Mouse (Mus musculus) small intestine, adult 2 months (tissue): ENCODE results near the gene Pnma1. TPM values are rescaled to one million over a fixed set of nuclear protein-coding genes. Genes with fewer than 3 reads are reported as not detected.

ENCODE experiments used
- H3K27ac ChIP-seq: fragments of 200-500 bp; 2 replicates; pipeline ENCODE4 v1.5.1; 2012; ENCODE audit warnings: low read depth, low read length, control low read depth, inconsistent platforms; ENCODE audit not compliant: insufficient read depth
- H3K27me3 ChIP-seq: fragments of 200-500 bp; 2 replicates; pipeline ENCODE4 v1.6.1; 2012; ENCODE audit warnings: mild to moderate bottlenecking, moderate library complexity, low read length, inconsistent platforms; ENCODE audit not compliant: control insufficient read depth, insufficient read depth
- H3K36me3 ChIP-seq: fragments of 200-500 bp; 2 replicates; pipeline ENCODE4 v1.6.1; 2012; ENCODE audit warnings: mild to moderate bottlenecking, low read length, control low read depth, inconsistent platforms; ENCODE audit not compliant: control insufficient read depth, insufficient read depth
- H3K4me1 ChIP-seq: fragments of 200-500 bp; 2 replicates; pipeline ENCODE4 v1.6.1; 2012; ENCODE audit warnings: low read length, inconsistent platforms, mixed read lengths; ENCODE audit not compliant: control insufficient read depth, insufficient read depth, insufficient read length
- H3K4me3 ChIP-seq: fragments of 200-500 bp; 2 replicates; pipeline ENCODE4 v1.5.1; 2012; ENCODE audit warnings: low read depth, mild to moderate bottlenecking, control low read depth, inconsistent platforms, low read length, moderate library complexity
- CTCF ChIP-seq: fragments of 200-500 bp; IDR thresholded peaks from 2 replicates; pipeline ENCODE4 v1.5.1; 2012; ENCODE audit warnings: low read depth, mild to moderate bottlenecking, control low read depth, inconsistent platforms, low read length, moderate library complexity, mixed read lengths; ENCODE audit not compliant: insufficient replicate concordance, insufficient read length; ENCODE audit errors: extremely low read depth
- POLR2A ChIP-seq: fragments of 200-500 bp; IDR thresholded peaks from 2 replicates; pipeline ENCODE4 v1.6.1; 2012; ENCODE audit warnings: low read depth, mild to moderate bottlenecking, control low read depth, inconsistent platforms, low read length, moderate library complexity
- WGBS: fragments of 180-500 bp; shearing (Covaris S2); methylation state at CpG from one replicate; pipeline ENCODE4 v1.1.7; 2018; 5-methylcytosine and 5-hydroxymethylcytosine counted together
- polyA plus RNA-seq: library from polyadenylated mRNA; depleted of rRNA; stranded (reverse); fragments of >200 nt; gene quantifications from 2 replicates; pipeline ENCODE4 v1.2.3, GENCODE M21; 2012

The Pnma1 gene
- polyA plus RNA-seq, 1 experiment, result 0.33 TPM

GRCm38 (mm10) chr12:84178052-84178451 lies 29.8 kb upstream of the Pnma1 start:
- Histone ChIP-seq H3K27me3 (no peaks in the 10 kb centered on the region), H3K36me3 (peaks cover 9% of the 10 kb centered on the region), H3K4me3 (no peak overlapping the region), H3K27ac (peak overlapping the region; percentile 97), H3K4me1 (peaks cover 75% of the 10 kb centered on the region)
- WGBS, result 19% methylated on average over 1 of the region's 1 CpGs
- TF ChIP-seq CTCF (no peak), POLR2A (no peak)

- Histone ChIP-seq H3K27me3 (no peaks in the 10 kb centered on the region), H3K4me3 (no peak overlapping the region), H3K36me3 (peaks cover 17% of the 10 kb centered on the region), H3K4me1 (peaks cover 76% of the 10 kb centered on the region), H3K27ac (peak overlapping the region; percentile 97)
- TF ChIP-seq POLR2A (no peak), CTCF (no peak)
- 52% methylated on average over 6 of the region's 6 CpGs for WGBS
Observed at GRCm38 (mm10) chr12:84176886-84177765, 28.8 kb upstream of the Pnma1 start.

- Histone ChIP-seq H3K27ac (peak overlapping the region; percentile 97), H3K4me3 (peak overlapping the region; percentile 51), H3K4me1 (peaks cover 72% of the 10 kb centered on the region), H3K27me3 (no peaks in the 10 kb centered on the region), H3K36me3 (peaks cover 24% of the 10 kb centered on the region)
- TF ChIP-seq CTCF (no peak), POLR2A (no peak)
- 15% methylated on average over 13 of the region's 13 CpGs for WGBS
Observed at GRCm38 (mm10) chr12:84176126-84176769, 28.0 kb upstream of the Pnma1 start.

GRCm38 (mm10) chr12:84175659-84176061 lies 27.4 kb upstream of the Pnma1 start:
- Histone ChIP-seq H3K27me3 (no peaks in the 10 kb centered on the region), H3K36me3 (peaks cover 30% of the 10 kb centered on the region), H3K4me1 (peaks cover 67% of the 10 kb centered on the region), H3K4me3 (peak overlapping the region; percentile 51), H3K27ac (peak overlapping the region; percentile 97)
- TF ChIP-seq POLR2A (0 out of 2 replicates have a peak, but pooled peaks have one; percentile 37), CTCF (no peak)
- WGBS, result under 1% methylated on average over 20 of the region's 20 CpGs

- 12% methylated on average over 6 of the region's 6 CpGs for WGBS
- H3K27ac ChIP-seq, result peak overlapping the region; percentile 97
- TF ChIP-seq POLR2A (no peak; the same call in 1 of the 2 replicates), CTCF (no peak)
- peaks cover 61% of the 10 kb centered on the region for H3K4me1 ChIP-seq
- no peaks in the 10 kb centered on the region for H3K27me3 ChIP-seq
- H3K36me3 ChIP-seq, result peaks cover 32% of the 10 kb centered on the region
- peak overlapping the region; percentile 17; the same call in 1 of the 2 replicates for H3K4me3 ChIP-seq
Observed at GRCm38 (mm10) chr12:84174871-84175270, 26.6 kb upstream of the Pnma1 start.

GRCm38 (mm10) chr12:84174190-84174811 lies 26.0 kb upstream of the Pnma1 start:
- TF ChIP-seq POLR2A (no peak), CTCF (no peak)
- peaks cover 32% of the 10 kb centered on the region for H3K36me3 ChIP-seq
- 23% methylated on average over 9 of the region's 9 CpGs for WGBS
- H3K4me3 ChIP-seq, result peak overlapping the region; percentile 18
- no peaks in the 10 kb centered on the region for H3K27me3 ChIP-seq
- H3K27ac ChIP-seq, result peak overlapping the region; percentile 97
- H3K4me1 ChIP-seq, result peaks cover 58% of the 10 kb centered on the region
